Mouse (Mus musculus) spleen, adult 2 months (tissue): ENCODE measurements around the gene Herpud1.

Experiments
- CTCF ChIP-seq: fragments of 200-500 bp; IDR thresholded peaks from 2 replicates; pipeline ENCODE4 v1.5.1; 2011; ENCODE audit warnings: mild to moderate bottlenecking, inconsistent platforms; ENCODE audit not compliant: insufficient read depth, insufficient read length, insufficient replicate concordance; ENCODE audit errors: extremely low read depth
- POLR2A ChIP-seq: fragments of 200-500 bp; IDR thresholded peaks from 2 replicates; pipeline ENCODE4 v1.6.1; 2011; ENCODE audit warnings: low read depth, low read length, inconsistent platforms

DNA sequence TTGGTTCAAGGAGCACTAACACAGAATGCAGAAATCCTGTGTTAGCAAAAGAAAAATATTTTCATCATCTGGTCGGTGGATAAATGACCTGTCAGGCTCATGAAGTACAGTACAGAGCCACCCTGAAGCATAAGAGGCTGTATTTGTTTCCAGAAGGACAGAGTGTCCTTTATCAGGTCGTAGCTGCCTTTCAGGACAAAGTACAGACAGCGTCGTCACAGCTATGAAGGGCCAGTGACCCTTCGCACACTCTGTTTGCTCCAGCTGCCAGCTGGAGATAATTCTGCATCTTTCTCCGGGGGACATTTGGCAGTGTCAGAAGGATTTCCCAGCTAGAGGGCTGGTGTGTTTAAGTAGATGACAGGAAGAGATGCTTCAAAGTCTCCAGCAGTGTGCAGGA, 6.4 kb downstream of the Herpud1 start:
- no peak for TF ChIP-seq CTCF
- no peak for TF ChIP-seq POLR2A
